Mouse (Mus musculus) gastrocnemius, adult 18-20 months (tissue): ENCODE results near the gene Ppp4r3a. TPM values are rescaled to one million over a fixed set of nuclear protein-coding genes. Genes with fewer than 3 reads are reported as not detected.

Experiments used
- DNase-seq: peaks from one replicate; pipeline ENCODE4 v3.0.0; 2021; ENCODE audit warnings: low spot score
- microRNA-seq: library from miRNA; unstranded; fragments of <30 nt; microRNA quantifications from one replicate; pipeline ENCODE4 v1.2.0, GENCODE M21; 2021
- total RNA-seq, 2 experiments: library from RNA; stranded (reverse); gene quantifications; 2 replicates each; pipeline ENCODE4 v1.2.3; 2021

The Ppp4r3a gene
- total RNA-seq, 2 experiments from 2014 or later: 17.7 to 18.5 TPM

GRCm38 (mm10) chr12:100993146-100993545 lies 90.4 kb downstream of the Ppp4r3a start:
- no peak for DNase-seq

- DNase-seq: no peak
Observed at GRCm38 (mm10) chr12:100992505-100992904, 91.0 kb downstream of the Ppp4r3a start.

GRCm38 (mm10) chr12:100991119-100991518 lies 92.4 kb downstream of the Ppp4r3a start:
- no peak for DNase-seq

- DNase-seq: no peak
Observed at GRCm38 (mm10) chr12:100990291-100990690, 93.2 kb downstream of the Ppp4r3a start.

- no peak for DNase-seq
Observed at GRCm38 (mm10) chr12:100989780-100990288, 93.7 kb downstream of the Ppp4r3a start.

Small RNAs within 50 kb of the gene (microRNA-seq; reads per million reads assigned to microRNA genes)
- gene Mir1190: not detected

Other genes starting within 250 kb of the Ppp4r3a start
- gene Gpr68, start 175.5 kb downstream of the Ppp4r3a start, total RNA-seq: under 1 TPM in 1 of 2 experiments, not detected in 1; 0.26 TPM
- gene Ccdc88c, start 54.6 kb downstream of the Ppp4r3a start, total RNA-seq: 10 to 100 TPM; 30.1 to 34.5 TPM